Mouse (Mus musculus) monocyte, adult 59 days (primary cell): ENCODE measurements around the gene Crygc. TPM values are rescaled to one million over a fixed set of nuclear protein-coding genes. Genes with fewer than 3 reads are reported as not detected.

Source experiments
- total RNA-seq, 2 experiments: library from RNA; stranded (reverse); gene quantifications; one replicate each; pipeline ENCODE4 v1.2.4; 2023

Gene Crygc
- total RNA-seq = not detected

DNA sequence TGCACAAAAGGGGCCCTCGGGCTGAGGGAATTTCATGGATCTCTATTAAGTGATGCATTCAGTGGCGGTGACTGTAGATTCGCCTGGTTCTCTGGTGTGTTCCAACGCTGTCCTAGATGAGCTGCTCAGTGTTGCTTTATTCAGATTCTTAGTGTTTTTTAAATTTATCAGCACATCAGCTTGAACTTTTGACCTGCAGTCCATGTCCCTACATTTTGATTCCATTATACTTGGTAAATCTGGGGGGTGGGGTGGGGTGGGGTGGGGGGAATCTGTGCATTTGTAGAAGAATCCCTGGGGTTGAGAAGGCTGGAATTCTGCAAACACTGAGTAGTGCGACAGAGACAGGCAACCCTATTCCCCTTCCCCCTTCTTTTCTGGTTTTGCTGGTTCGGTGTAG lies at the start of gene Crygc:
Gene Crygc, minus strand, starts transcription at position 101 of the 400 bp plus-strand sequence.

DNA sequence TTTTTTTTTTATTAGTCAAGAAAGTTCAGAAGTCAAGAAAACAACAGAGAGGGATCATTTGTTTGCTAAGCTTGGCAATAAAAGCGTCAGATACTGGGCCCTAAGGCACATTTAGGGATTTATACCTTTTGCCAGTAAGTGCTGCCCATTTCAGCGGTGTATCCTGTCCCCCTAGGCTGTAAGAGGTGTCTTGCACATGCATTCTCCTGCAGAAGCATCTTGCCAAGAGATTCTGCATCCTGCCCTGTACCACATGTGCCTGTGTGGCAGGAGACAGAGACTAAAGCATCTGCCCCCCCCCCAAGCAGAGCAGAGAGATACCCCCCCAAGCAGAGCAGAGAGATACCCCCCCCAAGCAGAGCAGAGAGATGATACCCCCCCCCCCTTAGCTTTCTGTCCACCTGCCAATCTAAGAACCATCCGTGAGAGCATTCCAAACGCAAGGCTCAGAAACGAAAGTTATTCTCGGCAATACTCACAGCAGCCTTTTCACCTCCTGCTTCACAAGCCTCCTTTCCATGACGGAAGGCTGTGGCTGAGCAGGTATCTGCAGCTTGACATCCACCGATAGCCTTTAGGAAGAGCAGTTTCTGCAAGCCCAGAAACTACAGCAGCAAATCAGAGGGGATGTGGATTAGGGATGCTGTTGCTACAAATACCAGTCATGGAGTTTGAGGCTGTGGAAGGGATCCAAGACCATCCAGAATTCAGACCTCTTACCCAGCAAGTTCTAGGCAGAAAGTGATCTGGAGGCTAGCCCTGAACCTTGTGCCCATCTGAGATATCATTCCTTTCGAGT lies 49.3 kb upstream of the Crygc start, which contains the start of gene D630023F18Rik:
Gene D630023F18Rik, minus strand, starts transcription at position 641 of the 799 bp plus-strand sequence.

DNA sequence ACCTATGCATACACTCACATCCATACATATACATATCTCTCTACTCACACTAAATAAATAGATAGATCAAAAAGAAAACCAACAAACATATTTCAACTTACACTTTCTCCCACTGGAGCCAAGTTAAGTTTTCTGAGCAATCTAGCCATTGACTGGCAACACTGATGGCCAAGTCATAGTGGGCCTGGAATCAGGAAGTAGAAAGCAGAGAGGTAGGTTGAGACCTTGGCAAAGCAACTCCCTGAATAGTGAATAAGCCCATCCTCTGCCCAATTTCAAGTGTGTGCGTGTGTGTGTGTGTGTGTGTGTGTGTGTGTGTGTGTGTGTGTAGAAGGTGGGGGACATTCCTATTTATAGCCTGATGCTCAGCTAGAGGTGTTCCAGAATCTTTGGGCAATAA lies 45.9 kb upstream of the Crygc start, which contains the start of gene Gm28845:
Gene Gm28845, minus strand, starts transcription at position 121 of the 400 bp plus-strand sequence.

DNA sequence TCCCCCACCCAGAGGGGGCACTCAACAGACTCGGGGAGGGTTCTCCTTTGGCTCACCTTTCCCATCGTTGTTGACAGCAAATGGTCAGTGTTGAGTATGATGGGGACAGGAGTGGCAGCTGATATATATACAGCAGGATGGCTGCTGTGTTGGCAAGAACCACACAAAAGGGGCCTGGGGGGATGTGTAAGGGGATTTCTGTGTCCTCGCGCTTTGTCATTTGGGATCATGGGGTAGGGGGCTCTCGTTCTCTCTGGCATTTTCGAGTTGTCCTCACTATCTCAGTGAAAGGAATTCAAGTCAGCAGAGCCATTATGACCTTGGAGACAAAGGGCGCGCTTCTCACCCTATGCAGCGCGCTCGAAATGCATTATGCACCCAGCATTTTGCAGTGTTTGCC lies 29.8 kb upstream of the Crygc start, which contains the start of gene Cryga:
Gene Cryga, minus strand, starts transcription at position 101 of the 400 bp plus-strand sequence.

DNA sequence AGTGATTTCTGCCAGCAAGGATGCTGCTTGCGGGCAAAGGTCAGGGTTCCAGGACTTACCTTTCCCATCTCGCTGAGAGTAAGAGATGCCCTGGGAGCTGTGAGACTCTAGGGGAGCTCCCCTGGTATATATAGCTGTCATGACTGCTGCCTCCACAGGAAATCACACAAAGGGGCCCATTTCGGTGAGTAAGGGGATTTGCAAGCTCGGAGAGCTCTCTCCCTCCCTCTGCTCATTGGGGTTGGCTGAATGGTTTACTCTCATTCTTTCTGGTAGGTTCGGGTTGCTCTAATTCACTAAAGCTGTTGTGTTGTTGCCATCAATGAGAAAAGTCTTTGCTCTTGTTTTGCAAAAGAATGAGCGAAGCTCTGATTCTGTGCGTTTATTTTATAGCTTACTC lies 8.7 kb upstream of the Crygc start, which contains the start of gene Crygb:
Gene Crygb, minus strand, starts transcription at position 101 of the 400 bp plus-strand sequence.

DNA sequence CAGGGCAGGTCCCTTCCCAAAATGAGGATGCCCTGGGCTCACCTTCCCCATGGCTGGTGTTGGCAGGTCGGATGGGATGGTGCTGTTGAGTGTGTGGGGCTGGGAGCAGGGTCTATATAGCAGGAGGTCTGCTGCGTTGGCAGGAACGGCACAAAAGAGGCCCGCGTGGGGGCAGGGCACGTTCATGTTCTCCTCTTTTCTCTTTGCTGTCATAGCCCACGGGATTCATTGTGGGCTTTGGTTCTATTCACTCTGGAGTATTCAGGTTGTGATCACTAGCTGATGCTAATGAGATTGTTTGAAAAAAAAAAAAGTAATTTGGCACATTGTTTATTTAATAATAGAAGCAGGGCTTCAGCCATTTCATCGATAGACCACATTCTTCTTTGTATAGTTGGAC lies 10.1 kb downstream of the Crygc start, which contains the start of gene Crygd:
Gene Crygd, minus strand, starts transcription at position 101 of the 400 bp plus-strand sequence.

DNA sequence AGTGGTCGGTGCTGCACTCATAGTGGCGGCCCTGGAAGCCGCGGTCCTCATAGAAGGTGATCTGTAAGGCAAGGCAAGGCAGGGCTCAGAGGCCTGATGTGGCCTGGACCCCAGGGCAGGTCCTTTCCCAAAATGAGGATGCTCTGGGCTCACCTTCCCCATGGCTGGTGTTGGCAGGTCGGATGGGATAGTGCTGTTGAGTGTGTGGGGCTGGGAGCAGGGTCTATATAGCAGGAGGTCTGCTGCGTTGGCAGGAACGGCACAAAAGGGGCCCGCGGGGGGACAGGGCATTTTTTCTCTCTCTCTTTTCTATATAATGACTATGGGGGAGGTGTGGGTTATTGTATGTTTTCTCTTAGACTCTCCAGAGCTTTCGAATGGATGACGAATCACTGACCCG lies 22.5 kb downstream of the Crygc start, which contains the start of gene Cryge:
Gene Cryge, minus strand, starts transcription at position 198 of the 400 bp plus-strand sequence.

DNA sequence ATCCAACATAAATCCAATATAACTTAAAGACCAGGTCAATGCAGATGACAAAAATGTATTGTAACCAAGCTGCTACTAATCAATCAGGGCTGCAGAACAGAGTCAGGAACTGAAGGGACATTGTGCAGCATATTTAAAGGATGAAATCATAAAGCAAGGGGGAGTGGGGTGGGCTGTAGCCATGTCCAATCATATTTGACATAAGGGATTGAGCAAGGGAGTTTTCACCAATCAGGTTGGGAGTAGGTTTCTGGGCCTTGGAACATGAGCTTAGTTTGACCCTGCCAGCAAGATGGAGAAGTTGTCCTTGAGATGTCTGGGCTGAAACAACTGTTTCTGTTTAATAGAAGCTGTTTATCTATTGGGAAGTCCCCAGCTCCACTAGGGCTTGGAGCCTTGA lies 40.8 kb downstream of the Crygc start, which contains the start of gene Akr1cl:
Gene Akr1cl, minus strand, starts transcription at position 119 of the 400 bp plus-strand sequence.

Other genes starting within 250 kb of the Crygc start
- gene Plekhm3, start 116.9 kb downstream of the Crygc start, total RNA-seq = 100 to 1,000 TPM; 108 to 128 TPM
- gene Akr1cl, start 40.9 kb downstream of the Crygc start, total RNA-seq = not detected
- not detected for gene Cryge, start 22.5 kb downstream of the Crygc start, total RNA-seq
- gene Crygd, start 10.2 kb downstream of the Crygc start, total RNA-seq = not detected
- not detected for gene Crygb, start 8.6 kb upstream of the Crygc start, total RNA-seq
- gene Cryga, start 29.7 kb upstream of the Crygc start, total RNA-seq = not detected
- gene Gm28845, start 45.9 kb upstream of the Crygc start, total RNA-seq = not detected
- gene D630023F18Rik, start 49.5 kb upstream of the Crygc start, total RNA-seq = not detected
- gene Idh1, start 112.8 kb upstream of the Crygc start, total RNA-seq = 100 to 1,000 TPM; 126 to 135 TPM
- 10 to 100 TPM; 54.3 to 59.8 TPM for gene Pikfyve, start 113.0 kb upstream of the Crygc start, total RNA-seq
- gene Pth2r, start 208.4 kb upstream of the Crygc start, total RNA-seq = not detected